Mouse (Mus musculus) heart, embryonic 14.5 days (tissue): ENCODE results near the gene Styk1. TPM values are rescaled to one million over a fixed set of nuclear protein-coding genes. Genes with fewer than 3 reads are reported as not detected.

ENCODE experiments used
- ATAC-seq: fragments of 200-750 bp; cut with Nextera tagmentation; 2 replicates; pipeline ENCODE4 v1.8.0; 2017; ENCODE audit warnings: low read depth, moderate TSS enrichment; ENCODE audit not compliant: insufficient number of reproducible peaks, insufficient read depth, low FRiP score
- H3K27ac ChIP-seq, 2 experiments: fragments of 200-500 bp in 1 of 2; fragments of 300-500 bp in 1 of 2; sonication (generic) in 1 of 2; replicated peaks in 1 of 2; 2 replicates each; pipeline ENCODE4 v1.5.1; 2012 to 2014; ENCODE audit warnings: low read depth in 2 of 2, low read length in 2 of 2, control low read depth in 1 of 2, mild to moderate bottlenecking in 1 of 2, mixed read lengths in 1 of 2; ENCODE audit not compliant: control insufficient read depth in 1 of 2, insufficient read depth in 1 of 2
- H3K27me3 ChIP-seq: fragments of 300-500 bp; sonication (generic); 2 replicates; pipeline ENCODE4 v1.6.1; 2014; ENCODE audit warnings: mild to moderate bottlenecking, low read length, control low read depth; ENCODE audit not compliant: control insufficient read depth, insufficient read depth
- H3K36me3 ChIP-seq: fragments of 300-500 bp; sonication (generic); 2 replicates; pipeline ENCODE4 v1.6.1; 2014; ENCODE audit warnings: mild to moderate bottlenecking, control low read depth, low read length, mixed read lengths; ENCODE audit not compliant: control insufficient read depth, insufficient read depth
- H3K4me1 ChIP-seq, 2 experiments: fragments of 200-500 bp in 1 of 2; fragments of 300-500 bp in 1 of 2; sonication (generic) in 1 of 2; 2 replicates each; pipeline ENCODE4 v1.6.1; 2012 to 2014; ENCODE audit warnings: low read length in 2 of 2, control low read depth in 1 of 2, mixed read lengths in 1 of 2; ENCODE audit not compliant: control insufficient read depth in 2 of 2, insufficient read depth in 2 of 2
- H3K4me2 ChIP-seq: fragments of 300-500 bp; sonication (generic); 2 replicates; pipeline ENCODE4 v1.6.1; 2014; ENCODE audit warnings: mild to moderate bottlenecking, low read length
- H3K4me3 ChIP-seq, 2 experiments: fragments of 200-500 bp in 1 of 2; fragments of 300-500 bp in 1 of 2; sonication (generic) in 1 of 2; 2 replicates each; pipeline ENCODE4 v1.5.1; 2012 to 2014; ENCODE audit warnings: low read length in 2 of 2, mild to moderate bottlenecking in 2 of 2, control low read depth in 1 of 2, low read depth in 1 of 2, moderate library complexity in 1 of 2; ENCODE audit not compliant: control insufficient read depth in 1 of 2, insufficient read depth in 1 of 2
- H3K9ac ChIP-seq: fragments of 300-500 bp; sonication (generic); 2 replicates; pipeline ENCODE4 v1.6.1; 2014; ENCODE audit warnings: mild to moderate bottlenecking, low read length
- H3K9me3 ChIP-seq: fragments of 300-500 bp; sonication (generic); 2 replicates; pipeline ENCODE4 v1.6.1; 2016; ENCODE audit warnings: low read length, control low read depth; ENCODE audit not compliant: control insufficient read depth
- WGBS: fragments of 180-500 bp; shearing (Covaris S2); extraction: QIAGEN DNeasy Blood & Tissue Kit; methylation state at CpG from one replicate; pipeline ENCODE4 v1.1.7; 2014; 5-methylcytosine and 5-hydroxymethylcytosine counted together
- polyA plus RNA-seq: library from polyadenylated mRNA; unstranded; fragments of >200 nt; fragmentation: Nextera tagmentation; extraction: Ambion mirVana; gene quantifications from 2 replicates; pipeline ENCODE4 v1.2.1, GENCODE M21; 2014

Gene Styk1
- polyA plus RNA-seq, 1 experiment from 2014 or later: 0.39 TPM

DNA sequence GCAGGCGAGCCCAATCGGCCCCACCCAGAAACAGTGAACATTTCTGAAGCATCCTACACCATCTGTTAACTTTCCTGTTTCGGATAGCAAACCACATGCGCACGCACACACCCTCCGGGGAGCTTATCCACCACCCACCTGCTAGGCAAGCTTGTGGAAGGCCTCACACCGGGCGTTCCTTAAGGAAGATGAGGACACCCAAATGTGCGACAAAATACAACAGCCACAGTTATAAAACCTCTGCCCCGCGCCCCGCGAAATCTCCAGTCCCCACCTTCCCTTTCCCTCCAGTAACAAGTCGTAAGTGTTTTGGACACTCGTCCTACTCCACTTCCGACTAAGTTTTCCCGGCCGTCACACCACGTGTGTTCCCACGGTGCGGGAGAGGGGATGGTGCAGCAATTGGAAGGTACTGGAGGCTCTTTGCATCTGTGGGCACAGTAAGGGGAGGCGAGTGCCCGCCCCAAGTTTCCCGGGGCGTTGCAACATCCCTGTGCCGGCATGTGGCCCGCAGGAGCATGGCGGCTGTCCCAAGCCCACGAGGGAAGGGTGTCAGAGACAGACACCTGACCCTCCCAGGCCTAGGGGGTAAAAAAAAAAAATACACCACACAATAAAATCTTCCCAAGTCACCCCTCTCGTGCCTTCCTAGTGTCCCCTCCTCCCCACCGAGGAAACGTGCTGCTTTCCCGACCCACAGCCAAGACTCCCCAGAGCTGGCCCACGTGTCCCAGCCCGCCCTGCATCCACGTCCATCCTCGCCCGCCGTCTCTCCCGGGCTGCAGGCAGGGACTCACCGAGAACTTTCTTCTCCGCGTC is 34.0 kb upstream of the Styk1 start:
- H3K27me3 ChIP-seq: no peaks in the 10 kb centered on the region
- peak overlapping the region; percentile 91 for H3K4me2 ChIP-seq
- H3K27ac ChIP-seq: peak overlapping the region; percentile 56 to 92
- peaks cover 12 to 48% of the 10 kb centered on the region in 2 experiments for H3K4me1 ChIP-seq
- 0 out of 2 replicates have a peak, but pooled peaks cover 4% of the 10 kb centered on the region for H3K36me3 ChIP-seq
- WGBS: under 1% methylated on average over 43 of the region's 43 CpGs
- peak; percentile 68; the same call in 1 of the 2 replicates for ATAC-seq
- no peaks in the 10 kb centered on the region for H3K9me3 ChIP-seq
- H3K4me3 ChIP-seq: peak overlapping the region; percentile 82 to 98
- H3K9ac ChIP-seq: peak overlapping the region; percentile 95

DNA sequence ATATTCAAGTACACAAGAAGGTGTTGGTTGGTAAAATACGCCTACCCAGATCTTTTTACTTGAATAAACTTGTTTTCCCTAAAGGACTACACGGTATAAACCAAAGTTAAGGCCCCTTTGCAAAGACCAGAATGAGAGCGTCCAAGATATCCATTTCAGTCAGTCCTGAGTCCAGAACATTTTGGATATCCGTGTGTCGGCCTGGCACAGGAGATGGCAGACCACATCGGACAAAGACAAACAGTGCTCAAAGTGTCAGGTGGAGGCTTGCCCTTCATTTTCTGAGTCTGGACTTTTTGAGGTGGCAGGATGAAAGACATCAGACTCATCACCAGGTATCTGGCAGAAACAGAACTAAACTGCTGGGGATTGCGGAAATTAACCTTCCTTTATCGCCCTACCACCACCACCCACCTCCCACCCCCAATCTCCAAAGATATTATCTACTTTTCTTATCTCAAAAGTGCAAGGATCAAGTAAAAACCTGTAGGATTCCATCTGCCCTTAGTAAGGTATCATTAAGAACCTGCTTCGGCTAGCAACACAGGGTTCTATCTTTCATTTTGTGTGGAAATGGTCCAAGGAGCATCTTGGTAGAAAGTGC is 33.1 kb upstream of the Styk1 start:
- peaks cover 12 to 53% of the 10 kb centered on the region in 2 experiments for H3K4me1 ChIP-seq

DNA sequence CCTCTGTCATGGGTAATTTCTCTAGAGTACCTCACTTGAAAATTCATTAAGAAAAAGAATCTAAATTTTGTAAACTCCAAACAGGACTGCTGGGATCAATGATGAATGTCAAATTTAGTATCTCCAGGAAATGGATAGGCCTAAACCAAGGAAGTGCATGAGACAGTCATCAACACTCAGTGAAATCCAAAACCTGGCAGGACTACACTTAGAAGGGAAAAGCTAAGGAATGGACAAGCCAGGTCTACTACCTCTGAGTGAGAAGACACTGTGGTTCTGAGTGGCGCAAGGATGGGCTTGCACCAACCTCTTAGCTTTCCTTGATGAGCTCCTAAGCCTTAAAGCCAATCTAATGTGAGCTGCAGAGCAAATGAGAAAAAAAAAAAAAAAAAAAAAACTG is 32.1 kb upstream of the Styk1 start:
- peak overlapping the region; percentile 91; the same call in 1 of the 2 replicates for H3K4me2 ChIP-seq
- WGBS: 77% methylated on average over 1 of the region's 1 CpGs
- H3K27me3 ChIP-seq: no peaks in the 10 kb centered on the region
- no peak overlapping the region for H3K9ac ChIP-seq
- H3K4me1 ChIP-seq: peaks cover 12 to 53% of the 10 kb centered on the region in 2 experiments
- H3K4me3 ChIP-seq: no peak overlapping the region
- no peak for ATAC-seq
- peaks cover 16% of the 10 kb centered on the region for H3K36me3 ChIP-seq
- H3K9me3 ChIP-seq: no peaks in the 10 kb centered on the region
- no peak overlapping the region for H3K27ac ChIP-seq

More for the DNA sequence above, 33.1 kb upstream of the Styk1 start:
- Histone ChIP-seq H3K9ac (peak overlapping the region; percentile 95), H3K4me3 (peak overlapping the region; percentile 82 to 98; a peak in 3 of 4 replicates), H3K4me2 (peak overlapping the region; percentile 91), H3K27ac (no peak overlapping the region; a peak in 1 of 4 replicates), H3K9me3 (no peaks in the 10 kb centered on the region), H3K36me3 (0 out of 2 replicates have a peak, but pooled peaks cover 7% of the 10 kb centered on the region), H3K27me3 (no peaks in the 10 kb centered on the region)
- 37% methylated on average over 9 of the region's 9 CpGs for WGBS
- no peak for ATAC-seq

DNA sequence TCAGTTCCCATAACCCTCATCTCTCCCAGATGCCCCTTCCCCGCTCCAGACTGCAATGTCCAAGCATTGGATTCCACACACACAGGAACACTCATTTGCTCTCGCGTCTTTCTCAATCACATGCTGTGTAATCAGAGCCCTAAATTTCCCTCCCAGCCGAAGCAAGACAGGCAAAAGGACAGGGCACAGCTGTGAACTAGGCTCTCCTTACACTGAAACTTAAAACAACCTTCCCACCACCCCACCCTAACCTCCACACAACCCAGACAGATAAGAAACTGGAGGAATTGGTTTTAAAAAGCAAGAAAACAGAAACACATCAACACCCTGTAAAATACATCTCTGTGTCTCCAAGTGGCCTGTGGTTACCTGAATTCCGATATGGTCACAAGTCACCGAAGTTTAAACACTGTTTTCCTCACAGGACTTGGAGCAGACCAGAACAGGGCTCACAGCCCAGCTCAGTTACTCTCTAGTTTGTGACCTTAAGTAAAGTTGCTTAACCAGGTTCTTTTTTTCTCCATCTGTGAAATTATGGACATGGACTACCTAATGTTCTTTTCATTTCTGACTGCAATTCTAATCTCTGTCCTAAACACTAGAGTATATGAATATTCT is 30.4 kb upstream of the Styk1 start:
- H3K36me3 ChIP-seq: peaks cover 33% of the 10 kb centered on the region
- peak overlapping the region; percentile 38; the same call in 1 of the 2 replicates for H3K9ac ChIP-seq
- WGBS: 41% methylated on average over 6 of the region's 6 CpGs
- H3K4me2 ChIP-seq: no peak overlapping the region
- peak overlapping the region; percentile 5 to 8; a peak in 1 of 4 replicates for H3K27ac ChIP-seq
- no peak for ATAC-seq
- no peak overlapping the region for H3K4me3 ChIP-seq
- H3K4me1 ChIP-seq: peaks cover 8 to 57% of the 10 kb centered on the region in 2 experiments
- H3K9me3 ChIP-seq: no peaks in the 10 kb centered on the region
- H3K27me3 ChIP-seq: no peaks in the 10 kb centered on the region

DNA sequence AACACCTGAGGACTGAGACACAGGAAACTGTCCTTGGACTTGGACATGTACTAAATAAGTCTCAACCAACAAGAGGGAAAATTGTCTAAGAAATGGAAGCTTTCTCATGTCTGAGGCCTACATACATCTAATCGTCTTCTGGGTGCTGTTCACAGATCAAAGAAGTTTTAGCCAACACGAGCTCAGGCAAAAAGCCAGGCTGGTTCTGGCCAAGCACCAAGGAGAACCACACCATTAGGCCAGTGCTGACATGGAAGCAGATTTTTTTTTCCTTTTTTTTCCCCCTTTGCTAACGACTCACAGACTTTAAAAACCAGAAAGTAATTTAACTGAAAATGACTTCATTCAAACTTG is 29.6 kb upstream of the Styk1 start:
- ATAC-seq: no peak
- Histone ChIP-seq H3K27me3 (no peaks in the 10 kb centered on the region), H3K9ac (no peak overlapping the region), H3K9me3 (no peaks in the 10 kb centered on the region), H3K27ac (peak overlapping the region in 1 of 2 experiments; percentile 66; a peak in 1 of 4 replicates), H3K36me3 (peaks cover 41% of the 10 kb centered on the region), H3K4me1 (peaks cover 7 to 56% of the 10 kb centered on the region in 2 experiments), H3K4me3 (no peak overlapping the region), H3K4me2 (no peak overlapping the region)
- 56% methylated on average over 3 of the region's 3 CpGs for WGBS

DNA sequence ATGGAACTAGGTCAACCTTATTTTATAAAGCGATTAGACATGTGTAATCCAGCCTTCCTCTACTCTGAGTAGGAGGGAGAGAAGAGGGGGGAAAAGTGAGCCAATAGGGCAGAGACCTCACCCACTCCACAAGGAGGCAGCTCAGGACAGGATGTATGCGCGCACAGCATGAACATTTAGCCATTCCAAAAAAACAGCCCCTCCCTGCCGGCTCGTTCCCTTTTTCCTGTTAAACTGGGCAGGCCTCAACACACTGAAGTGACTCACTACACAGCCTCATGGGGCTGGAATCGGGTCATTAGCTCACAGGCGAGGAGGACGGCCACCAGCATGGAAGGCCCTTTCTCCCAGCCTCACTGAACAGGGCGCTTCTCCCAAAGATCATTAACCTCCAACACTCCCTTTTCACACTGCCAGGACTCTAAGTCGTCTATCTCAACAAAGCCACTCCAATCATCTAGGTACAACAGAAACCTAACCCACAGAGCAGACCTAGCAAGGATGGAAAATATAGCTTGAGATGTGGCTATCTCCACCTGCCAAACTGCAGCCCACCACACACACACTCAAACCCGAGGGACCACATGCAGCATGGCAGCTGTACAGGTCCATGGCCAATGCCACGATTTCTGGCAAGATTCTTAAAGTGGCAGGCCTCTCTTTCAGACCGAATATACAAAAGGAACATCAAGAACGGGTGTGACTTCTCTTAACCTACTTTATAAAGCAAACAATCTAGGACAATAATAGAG is 29.0 kb upstream of the Styk1 start:
- no peak overlapping the region for H3K9ac ChIP-seq
- peaks cover 7 to 56% of the 10 kb centered on the region in 2 experiments for H3K4me1 ChIP-seq
- H3K4me3 ChIP-seq: no peak overlapping the region
- H3K4me2 ChIP-seq: peak overlapping the region; percentile 35
- 59% methylated on average over 14 of the region's 14 CpGs for WGBS
- H3K27me3 ChIP-seq: no peaks in the 10 kb centered on the region
- ATAC-seq: peak; percentile 23; the same call in 1 of the 2 replicates
- peaks cover 47% of the 10 kb centered on the region for H3K36me3 ChIP-seq
- peak overlapping the region; percentile 26 to 66 for H3K27ac ChIP-seq
- no peaks in the 10 kb centered on the region for H3K9me3 ChIP-seq

DNA sequence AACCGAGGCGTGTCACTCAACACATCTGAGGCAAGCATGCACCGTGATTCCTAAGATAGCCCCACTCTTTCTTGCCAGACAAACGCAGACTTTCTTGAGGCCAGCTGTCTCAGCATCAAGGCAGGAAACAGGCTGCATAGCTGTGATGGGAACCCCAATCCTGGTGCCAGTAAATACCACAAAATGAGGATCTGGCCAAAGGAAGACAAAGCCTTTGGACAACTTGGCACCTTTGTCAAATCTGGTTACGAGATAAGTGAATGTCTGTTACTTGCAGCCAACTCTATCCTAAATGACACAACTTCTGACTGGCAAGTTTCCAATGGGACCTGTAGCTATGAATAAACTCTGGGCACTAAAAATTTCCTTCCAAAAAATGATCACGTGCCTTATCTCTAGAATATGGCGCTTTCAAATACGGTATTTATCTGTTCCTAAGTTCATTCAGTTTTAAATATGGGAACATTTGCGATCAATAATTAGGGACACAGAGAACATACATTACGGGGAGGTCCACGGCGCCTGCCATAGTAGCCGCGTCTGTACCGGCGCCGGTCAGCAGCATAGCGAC is 25.5 kb upstream of the Styk1 start:
- H3K9ac ChIP-seq: no peak overlapping the region
- peaks cover 75% of the 10 kb centered on the region for H3K36me3 ChIP-seq
- H3K27me3 ChIP-seq: no peaks in the 10 kb centered on the region
- no peaks in the 10 kb centered on the region for H3K9me3 ChIP-seq
- WGBS: 82% methylated on average over 18 of the region's 18 CpGs
- no peak for ATAC-seq
- H3K4me1 ChIP-seq: peaks cover 6 to 46% of the 10 kb centered on the region in 2 experiments
- no peak overlapping the region for H3K4me3 ChIP-seq
- H3K4me2 ChIP-seq: no peak overlapping the region
- H3K27ac ChIP-seq: no peak overlapping the region
